Mouse (Mus musculus) urinary bladder, postnatal 10 days (tissue): ENCODE results near the gene Lhfp.

Source experiments
- DNase-seq: peaks from one replicate; pipeline ENCODE4 v3.0.0; 2022; ENCODE audit warnings: low spot score

Lhfp gene

DNA sequence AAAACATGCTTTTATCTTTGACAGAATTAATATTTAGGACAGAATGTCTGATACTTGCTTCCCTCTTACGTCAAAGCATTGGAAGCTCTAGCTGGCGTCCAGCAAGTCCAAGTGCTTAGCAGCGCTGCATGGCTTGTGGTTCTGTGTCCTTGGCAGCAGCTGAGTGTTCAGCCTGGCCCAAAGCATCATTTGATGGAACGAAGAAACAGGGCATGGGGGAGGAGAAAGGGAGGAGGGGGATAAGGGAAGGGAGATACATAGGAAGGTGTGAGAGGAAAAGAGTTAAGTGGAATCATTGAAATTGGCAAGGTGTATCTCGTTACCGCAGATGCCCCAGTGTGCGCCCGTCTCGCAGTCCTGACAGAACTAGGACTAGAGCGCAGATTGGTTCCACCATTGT lies 124.0 kb downstream of the Lhfp start:
- no peak for DNase-seq

DNA sequence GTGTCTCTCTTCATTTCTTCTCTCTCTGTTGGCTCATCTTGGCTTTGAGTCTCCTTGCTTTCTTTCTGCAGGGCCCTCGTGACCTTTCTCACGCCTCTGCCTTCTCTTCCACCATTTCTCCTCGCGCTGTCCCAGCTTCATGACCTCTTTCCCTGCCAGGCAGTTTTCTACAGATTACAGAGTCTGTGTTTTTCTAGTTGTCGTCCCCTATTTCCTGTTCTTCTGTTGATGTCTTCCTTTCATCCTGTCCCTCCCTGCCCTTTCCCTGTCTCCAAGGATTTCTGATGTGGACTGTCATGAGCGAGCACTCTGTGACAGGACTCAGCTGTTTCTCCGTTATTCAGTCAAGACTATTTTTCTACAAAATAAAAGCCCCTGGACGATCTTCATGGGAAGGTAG lies 124.7 kb downstream of the Lhfp start:
- no peak for DNase-seq

DNA sequence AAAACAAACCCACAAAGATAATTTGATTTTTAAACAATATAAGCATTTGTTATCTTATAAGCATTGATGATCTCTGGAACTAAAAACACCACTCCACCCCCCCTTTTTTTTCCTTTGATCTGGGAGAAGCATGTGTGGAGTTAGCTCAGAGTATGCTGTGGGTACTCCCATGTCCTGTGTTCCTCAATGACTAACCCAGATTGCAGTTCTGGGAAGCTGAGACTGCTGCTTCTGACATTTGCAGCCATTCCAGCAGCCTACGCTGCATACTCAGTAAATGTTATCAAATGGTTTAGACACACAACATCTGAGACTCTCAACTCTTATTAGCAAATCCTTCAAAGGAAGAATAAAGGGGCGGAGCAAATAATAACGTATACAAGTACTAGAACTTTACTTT lies 128.2 kb downstream of the Lhfp start:
- no peak for DNase-seq

DNA sequence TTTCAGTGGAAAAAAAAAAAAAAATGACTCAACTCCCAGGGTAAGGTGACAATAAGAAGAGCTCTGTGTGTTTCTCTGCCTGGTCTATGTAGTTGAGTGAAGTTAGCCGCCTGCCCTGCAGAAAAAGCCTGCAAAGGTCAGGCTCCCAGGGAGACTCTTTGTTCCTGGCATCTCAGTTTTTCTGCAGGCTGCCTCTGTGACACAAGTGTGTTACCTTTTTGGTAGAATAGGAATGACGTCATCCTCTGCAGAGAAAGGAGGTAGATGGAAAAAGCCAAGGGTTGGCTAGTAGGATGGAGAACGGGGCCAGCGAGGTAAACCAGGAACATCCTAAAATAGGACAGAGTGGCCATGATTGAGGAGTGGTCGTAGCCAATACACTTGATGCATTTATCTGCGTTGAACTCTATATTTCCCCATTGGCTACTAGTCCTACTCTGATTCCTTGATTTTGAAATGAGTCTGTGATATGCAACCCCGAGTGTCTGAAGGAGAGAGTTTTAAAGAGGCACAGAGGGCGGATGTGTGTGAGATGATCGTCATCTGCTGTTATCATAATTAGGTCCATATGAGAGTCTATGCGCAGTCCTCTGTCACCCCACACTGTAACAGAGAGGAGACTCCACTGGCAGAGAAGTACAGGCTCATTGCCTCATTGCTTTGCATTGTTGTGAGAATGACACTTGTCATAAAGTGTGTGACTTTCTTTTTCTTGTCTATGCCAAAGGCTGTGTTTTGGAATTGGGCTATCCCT lies 132.2 kb downstream of the Lhfp start:
- no peak for DNase-seq

DNA sequence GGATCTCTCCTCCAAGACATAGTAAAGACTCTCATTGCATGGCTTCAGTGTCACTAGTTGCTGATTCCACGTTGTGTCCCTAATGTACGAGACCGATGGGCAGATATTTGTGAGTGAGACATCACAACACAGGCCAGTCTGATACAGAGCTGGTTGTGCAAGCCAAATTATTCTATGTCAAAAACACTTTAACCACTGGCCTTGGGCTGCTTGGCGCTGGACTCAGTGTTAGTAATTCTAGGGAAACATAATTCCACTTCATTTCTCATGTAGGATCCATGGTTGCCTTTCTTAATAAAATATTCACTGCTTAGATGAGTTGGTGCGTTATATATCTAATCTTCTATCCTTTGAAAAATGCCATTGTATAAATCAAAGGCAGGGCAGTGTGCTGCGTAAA lies 138.6 kb downstream of the Lhfp start:
- no peak for DNase-seq

DNA sequence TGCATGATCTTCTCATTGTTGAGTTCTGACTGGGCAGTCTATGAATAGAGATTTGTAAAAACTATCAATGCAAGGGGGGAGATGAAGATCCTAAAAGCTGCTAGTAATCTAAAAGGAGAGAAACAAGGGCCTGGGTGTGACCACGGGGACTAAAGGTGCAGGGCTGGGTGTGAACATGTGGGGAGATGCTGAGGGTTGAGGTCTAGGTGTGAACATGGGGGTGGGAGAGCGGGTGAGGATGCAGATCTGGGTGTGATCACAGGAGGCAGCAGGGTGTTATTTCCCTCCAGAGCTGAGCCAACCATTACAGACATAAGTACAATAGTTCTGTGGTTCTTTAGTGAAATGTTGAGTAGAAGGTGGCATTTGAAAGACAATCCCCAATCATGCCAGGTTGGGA lies 144.1 kb downstream of the Lhfp start:
- DNase-seq, result no peak

DNA sequence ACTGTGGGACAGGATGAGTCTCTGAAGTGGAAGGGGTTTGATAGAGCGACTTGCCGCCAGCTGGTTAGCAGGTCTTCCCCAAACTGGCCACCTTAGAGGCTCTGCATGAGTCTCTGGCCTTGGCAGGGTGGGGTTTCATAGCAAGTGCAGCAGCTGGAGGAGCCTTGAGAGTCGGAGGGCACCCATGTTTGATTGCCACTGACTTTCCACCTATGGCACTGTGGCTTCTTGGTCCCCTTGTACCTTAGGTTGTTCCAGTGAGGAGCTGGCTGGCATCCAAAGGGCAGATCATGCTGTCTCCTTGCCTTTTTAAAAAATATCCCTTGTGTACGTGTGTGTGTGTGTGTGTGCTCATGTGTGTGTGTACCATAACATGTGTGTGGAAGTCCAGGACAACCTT lies 152.1 kb downstream of the Lhfp start:
- DNase-seq, result no peak

DNA sequence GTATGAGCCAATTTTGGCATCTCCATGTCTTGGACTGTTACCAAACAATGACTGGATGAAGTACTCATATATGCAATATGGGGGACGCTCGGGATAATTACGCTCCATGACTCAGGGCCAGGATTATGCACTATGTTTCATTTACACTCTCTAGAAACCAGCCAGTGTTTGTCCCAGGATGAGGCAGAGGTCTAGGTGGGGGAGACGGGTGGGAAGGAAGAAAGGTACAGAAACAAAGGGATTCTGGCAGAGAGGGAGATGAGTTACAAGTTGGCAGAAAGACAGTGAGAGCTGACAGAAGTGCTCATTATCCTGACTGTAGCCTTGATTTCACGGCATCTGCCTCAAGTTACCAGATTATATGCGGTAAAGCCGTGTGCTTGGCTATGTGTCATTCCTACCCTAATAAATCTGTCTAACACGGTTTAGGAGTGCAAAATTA lies 154.4 kb downstream of the Lhfp start:
- no peak for DNase-seq

DNA sequence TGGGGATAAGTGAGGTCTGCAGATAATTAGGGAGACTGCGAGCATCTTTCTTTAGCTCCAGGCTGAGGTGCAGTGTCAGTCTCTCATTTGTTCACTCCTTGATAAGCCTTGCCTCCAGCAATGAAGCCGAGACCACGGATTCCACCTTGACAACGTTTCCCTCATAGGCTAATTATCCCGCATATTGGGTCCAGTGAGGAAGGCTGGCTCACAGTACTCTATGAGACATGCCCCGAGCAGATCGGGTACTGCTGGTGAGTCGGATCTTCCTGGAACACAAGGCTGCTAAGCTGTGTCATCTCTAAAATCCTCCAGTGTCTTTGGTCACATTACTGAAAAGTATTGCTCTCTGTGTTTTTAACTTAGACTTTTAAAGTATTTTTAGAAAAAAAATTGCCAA lies 158.8 kb downstream of the Lhfp start:
- no peak for DNase-seq

DNA sequence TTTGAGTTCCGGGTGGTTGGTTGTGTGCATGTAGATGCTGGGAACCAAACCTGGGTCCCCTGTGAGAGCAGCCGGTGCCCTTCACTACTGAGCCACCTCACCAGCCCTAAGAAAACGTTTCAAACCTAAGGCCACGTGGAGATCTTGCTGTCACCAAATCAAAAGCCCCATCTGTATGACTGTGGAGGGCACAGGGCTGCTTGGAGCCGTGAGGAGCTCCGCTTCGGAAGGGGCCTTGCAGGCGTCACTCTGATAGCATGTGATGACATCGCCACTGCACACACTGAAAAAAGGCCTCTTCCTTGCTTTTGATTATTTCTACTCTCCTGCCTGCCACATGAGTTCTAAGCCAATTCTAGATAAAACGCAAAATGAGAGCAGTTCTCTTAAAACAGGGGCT lies 159.5 kb downstream of the Lhfp start:
- DNase-seq, result no peak

DNA sequence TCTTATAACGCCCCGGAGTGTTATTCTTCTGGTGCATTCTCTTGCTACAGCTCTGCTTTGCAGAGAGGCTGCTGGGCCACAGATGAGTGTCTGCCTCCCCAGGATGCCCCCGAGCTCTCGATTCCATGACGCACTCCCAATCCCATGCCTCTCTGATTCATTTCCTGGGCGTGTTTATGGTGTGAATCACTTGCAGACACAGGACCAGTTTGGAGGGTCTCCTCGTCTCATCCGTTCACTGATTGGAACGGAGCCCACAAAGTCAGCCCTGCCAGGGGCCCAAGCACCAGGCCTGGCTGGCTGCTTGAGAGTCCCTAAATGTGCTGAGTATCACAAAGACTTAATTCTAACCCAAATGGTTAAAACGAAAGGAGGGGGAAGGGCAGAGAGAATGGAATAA lies 160.3 kb downstream of the Lhfp start:
- no peak for DNase-seq

DNA sequence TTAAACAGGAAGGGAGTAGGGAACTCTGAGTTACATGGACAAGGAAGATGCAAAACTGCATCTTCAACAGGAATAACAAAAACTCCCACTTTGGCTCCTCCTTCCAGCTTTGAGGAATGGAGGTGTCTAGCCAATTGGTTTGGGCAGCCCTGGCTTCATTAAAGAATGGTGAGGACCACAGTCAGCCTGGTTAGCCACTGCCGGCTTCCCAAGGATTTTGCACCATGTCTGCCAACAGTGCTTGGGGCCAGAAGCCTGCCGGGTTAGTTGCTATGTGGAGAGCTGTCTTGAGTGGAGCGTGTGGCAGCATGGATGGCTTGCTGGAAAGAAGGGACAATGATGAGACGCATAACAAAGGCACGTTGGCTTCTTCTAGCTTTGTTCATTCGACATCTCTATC lies 160.9 kb downstream of the Lhfp start:
- DNase-seq, result no peak

DNA sequence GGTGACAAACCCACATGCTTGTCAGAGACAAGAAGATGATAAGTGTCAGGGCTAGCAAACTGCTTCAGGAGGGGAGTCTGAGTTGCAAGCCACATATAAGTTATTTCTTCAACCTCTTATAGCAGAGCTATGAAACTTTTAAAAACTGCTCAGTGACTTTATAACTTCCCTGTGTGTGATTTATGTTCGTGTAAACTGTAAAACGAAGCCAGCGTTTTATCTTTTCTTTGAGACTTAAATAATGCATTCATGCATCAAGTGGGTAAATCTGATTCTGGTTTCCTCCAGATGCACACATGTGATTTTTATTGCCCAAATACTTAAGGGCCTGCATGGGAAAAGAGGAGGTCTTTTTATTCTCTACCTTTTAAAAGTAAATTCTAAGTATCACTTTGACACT lies 161.4 kb downstream of the Lhfp start:
- no peak for DNase-seq

DNA sequence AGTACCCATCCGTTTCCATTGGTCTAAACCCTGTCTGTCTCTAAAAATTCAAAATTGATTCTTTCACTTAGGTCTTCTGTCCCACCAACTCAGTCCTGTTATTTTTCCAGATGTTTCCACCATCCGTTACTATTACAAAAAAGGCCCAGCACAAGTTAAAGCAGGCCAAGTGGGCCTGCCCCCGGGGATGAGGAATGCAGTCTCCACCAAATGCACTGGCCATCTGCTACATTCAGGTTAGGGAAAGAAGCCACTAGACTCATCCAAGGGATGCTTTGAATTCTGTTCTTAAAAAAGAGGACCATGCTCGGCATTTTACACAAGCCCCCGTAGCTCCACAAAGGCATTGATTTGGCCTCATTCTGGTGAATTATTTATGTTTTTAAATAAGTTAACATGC lies 162.3 kb downstream of the Lhfp start:
- DNase-seq, result no peak

DNA sequence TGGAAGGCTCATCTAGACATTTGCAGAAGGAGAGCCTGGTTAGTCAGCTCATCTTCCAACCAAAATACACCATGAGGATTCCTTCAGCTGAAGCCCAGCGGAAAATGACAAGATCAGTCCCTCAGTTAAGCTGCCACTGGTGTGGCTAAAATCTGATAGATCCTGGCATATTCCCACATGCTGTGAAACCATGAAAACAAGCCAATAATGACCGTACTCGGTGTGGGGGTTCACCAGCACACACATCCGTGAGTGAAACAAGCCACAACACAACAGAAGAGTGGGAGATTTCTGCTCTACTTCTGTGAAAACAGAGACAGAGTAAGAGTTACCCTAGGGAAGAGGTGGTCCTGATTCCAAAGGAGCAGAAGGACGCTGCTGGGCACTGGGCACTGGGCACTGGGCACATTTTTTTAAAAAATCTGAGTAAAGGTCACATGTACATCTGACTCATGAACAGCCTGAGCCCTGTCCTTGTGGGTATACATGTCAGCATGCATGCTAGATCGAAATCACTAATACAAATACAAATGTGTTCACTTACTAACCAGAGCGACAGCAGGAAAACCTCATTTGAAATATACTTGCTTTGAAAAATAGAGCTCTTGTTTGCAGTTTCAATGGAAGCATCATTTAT lies 163.1 kb downstream of the Lhfp start:
- DNase-seq, result no peak

DNA sequence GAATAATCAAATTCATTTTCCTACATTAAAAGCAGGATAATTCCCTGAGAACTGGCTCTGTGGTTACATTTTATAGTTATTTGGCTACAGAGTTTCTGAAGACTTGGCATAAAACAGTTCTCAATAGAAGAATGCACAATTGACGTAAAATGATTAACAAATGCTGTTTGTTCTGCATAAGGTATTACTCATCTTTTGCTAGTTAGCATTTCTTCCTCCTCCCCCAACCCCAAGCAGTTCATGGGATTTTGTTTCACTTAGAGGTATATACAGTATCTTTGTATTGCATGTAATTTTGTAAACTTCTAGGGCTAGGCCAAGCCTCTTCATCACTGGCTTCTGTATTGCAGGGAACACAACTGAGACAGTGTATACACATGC lies 163.6 kb downstream of the Lhfp start:
- DNase-seq, result no peak

DNA sequence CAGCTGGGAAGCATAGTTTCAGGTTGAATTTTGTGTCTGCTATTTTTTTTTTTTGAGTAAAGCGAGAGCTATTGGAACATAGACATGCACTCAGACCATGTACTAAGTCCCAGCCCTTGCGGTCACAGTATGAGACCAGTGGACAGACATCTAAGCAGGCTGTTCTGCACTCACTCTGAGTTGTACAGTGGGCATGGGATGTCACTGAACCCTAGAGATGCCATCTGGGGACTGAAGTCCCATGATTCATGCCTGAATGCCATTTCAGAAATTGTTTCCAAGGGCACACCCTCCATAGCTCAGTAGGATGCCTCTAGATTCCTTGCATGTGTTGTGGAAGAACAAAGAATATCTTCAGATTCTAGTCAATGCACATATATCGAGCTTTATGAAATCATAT lies 164.4 kb downstream of the Lhfp start:
- DNase-seq, result no peak

DNA sequence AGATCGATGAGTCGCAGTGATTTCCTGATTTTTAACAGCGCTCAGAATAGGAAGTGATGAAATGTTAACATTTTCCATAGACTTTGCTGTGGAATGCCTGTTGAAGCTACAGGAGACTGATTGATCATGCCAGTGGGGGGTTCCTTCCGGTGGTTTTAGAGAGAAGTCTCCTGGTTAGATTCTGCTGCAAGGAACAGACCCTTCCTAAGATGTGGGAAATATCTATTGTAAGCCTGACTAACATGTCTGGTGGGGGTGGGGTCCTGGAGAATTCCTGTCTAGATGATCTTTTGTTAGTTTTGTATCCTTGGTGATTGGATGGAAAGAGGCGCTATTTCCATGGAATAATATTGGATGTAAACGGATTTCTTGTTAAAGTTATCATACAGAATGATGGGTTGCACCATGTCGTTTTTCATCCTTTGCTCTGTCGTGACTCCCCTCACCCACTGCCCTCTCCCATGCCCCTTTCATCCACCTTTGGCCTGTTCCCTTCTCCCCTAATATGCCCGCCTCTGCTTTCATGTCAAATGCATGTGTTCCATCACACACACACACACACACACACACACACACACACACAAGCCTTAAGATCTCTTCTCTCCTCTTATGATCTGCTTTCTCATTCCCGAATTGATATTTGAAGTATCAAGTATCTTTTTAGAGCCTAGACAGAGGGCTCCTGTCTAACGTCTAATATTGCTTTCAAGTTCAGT lies 165.3 kb downstream of the Lhfp start:
- DNase-seq, result no peak

DNA sequence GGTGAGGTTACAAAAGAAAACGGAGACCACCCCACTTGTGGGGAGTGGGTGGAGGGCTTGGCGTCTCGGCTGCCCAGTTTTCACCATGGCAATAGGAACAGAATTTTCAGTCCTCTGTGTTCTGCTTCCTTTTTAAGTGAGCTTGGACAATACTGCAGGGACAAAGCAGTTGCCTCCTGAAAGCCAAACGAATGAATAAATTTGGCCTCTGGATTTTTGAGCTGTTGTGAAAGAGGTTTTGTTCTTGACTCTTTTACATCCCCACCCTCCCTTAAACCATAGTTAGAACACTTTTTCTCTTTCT lies 165.8 kb downstream of the Lhfp start:
- DNase-seq, result no peak

DNA sequence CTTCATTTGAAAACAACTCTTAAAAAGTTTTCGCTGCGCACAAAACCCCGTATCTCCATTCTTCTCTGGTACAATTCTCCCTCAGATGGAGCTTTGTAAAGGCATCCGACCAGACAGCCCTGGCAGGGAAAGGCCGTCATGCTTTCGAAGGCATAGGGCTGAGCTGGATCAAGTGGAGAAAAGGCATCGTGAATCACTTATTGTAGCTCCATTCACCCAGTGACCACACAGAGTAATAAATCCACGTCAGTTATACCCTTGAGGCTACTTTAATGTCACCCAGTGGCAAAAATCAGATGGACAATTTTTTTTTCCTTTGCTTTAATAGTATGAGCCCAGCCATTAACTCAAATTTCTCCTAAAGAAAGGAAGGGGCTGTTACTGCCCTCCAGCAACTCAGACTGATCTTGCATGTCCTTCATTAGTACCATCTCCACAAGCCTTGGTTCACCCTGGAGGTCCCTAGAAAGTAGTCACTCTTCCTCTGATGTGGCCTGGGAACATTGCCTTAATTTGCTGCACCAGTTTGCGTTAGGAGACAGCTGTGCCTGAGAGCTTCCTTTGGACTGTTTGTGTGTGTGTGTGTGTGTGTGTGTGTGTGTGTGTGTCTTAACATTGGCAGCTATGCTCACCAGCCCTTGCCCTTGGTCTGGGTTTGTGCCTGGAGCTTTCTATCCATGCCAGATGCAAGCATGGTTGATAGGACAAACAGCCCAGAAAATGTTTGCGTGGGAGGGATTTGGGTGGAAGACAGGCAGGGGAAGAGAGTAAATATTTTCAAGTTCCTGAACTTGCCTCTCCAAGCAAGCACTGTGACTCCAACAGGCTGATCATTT lies 169.6 kb downstream of the Lhfp start:
- DNase-seq, result no peak

DNA sequence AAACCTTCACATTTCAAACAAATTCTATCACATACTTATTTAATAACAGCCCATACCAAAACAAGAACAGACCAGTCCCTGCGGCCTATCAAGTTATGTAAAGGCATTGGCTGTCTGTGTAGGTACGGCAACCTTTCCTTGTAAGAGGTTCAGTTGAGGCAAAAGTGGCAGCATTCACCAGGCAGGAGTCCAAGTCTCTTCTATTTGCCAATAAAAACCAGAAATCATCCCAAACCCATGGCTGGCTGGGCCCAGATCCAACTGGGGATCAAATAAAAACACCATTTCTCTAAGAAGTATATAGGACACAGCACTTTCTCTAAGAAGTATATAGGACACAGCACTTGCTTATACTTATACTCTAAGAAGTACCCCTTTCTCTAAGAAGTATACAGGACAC lies 171.3 kb downstream of the Lhfp start:
- no peak for DNase-seq

DNA sequence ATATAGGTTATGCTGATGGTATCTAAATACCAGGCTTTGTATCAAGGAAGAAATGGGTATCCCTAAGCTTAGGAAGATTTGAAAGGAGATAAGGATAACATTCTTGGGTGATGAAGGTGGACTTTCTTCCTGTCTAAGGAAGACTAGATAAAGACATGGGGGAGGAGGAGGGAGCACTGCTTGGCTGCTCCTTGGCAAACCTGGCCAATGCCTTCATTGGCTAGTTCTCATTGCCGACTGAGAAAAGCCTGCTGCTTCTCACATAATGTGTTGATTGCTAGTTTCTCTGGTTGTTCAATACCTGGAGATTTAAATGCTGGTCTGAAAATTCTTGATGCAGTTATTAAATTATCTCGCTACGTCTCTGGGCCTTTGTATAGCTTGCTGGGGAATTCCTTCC lies 172.0 kb downstream of the Lhfp start:
- DNase-seq, result no peak

DNA sequence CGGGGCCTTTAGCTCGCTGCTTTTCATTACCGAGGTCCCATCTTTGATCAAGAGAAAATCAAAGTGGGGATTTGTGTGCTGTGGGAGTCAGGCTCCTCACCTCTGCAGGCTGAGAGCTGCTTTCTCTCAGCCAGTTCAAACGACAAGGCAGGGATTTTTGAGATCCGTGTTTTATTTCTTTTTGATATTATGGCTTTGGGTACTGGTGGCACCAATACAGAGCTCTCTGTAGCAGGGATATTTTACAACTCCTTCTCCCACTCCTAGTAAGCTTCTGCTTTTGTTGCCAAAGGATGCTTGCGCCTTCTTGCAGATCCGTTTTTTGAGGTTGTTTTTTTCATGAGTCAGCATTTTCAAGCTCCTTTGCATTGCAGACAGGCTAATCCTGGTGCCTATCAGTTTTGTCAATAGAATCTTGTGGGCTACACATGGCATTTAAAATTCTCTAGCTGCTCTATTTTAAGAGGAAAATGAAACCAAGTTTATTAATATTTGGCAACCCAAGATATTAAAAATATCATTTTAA lies 172.5 kb downstream of the Lhfp start:
- no peak for DNase-seq
